8 mouse cellular contexts compared by ENCODE assay signal in the genomic region with DNA sequence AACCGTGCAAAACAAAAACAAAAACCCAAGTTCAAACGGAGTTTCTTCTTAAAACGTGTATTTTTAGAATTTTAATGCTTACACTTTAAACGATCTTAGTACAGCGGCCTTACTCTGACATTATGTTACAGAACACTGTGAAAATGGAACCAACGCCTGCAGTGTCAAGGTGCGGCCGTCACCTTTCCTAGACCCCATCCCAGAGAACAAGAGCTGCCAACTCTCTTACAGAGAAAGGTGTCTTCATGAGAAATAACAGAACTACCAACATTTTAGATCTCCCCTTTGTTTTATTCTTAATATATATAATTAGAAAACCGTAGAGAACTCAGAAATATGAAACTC. TPM values are rescaled to one million over a fixed set of nuclear protein-coding genes. Genes with fewer than 3 reads are reported as not detected.
DNase-seq lines count a peak whose midpoint lies in the region; ATAC-seq and TF ChIP-seq lines count a peak whose summit lies in the region.

No protein-coding gene starts in this region.

- peak overlapping the region; percentile 4; the same call in 1 of the 2 replicates for H3K9ac ChIP-seq in hindbrain, embryonic 15.5 days
- H3K9ac ChIP-seq in midbrain, embryonic 12.5 days (replicated peaks): peak overlapping the region; percentile 68; the same call in 1 of the 2 replicates

- peak; percentile 51; the same call in 1 of the 2 replicates for ATAC-seq in hindbrain, embryonic 15.5 days (ENCODE audit: low FRiP score, low read depth)
- ATAC-seq in midbrain, embryonic 12.5 days (ENCODE audit: low FRiP score, low read depth): peak; percentile 51; the same call in 1 of the 2 replicates

- no peak for TF ChIP-seq CTCF in kidney, adult 2 months (conservative IDR thresholded peaks at IDR 0.05; ENCODE audit: insufficient read depth, insufficient read length, low read depth, low read length)

- no peak for TF ChIP-seq POLR2A in kidney, adult 2 months (IDR thresholded peaks at IDR 0.05; ENCODE audit: low read depth, low read length)

- no peaks in the 10 kb centered on the region for H3K36me3 ChIP-seq in kidney, adult 2 months (ENCODE audit: control insufficient read depth, insufficient read depth, low read length)
- peaks cover 52% of the 10 kb centered on the region for H3K36me3 ChIP-seq in hindbrain, embryonic 15.5 days
- H3K36me3 ChIP-seq in midbrain, embryonic 12.5 days: peaks cover 66% of the 10 kb centered on the region

- peaks cover 4% of the 10 kb centered on the region; the same call in 1 of the 2 replicates for H3K4me1 ChIP-seq in kidney, adult 2 months (ENCODE audit: control insufficient read depth, insufficient read depth, low read length)
- H3K4me1 ChIP-seq in brown adipose tissue, adult 24 weeks (ENCODE audit: control insufficient read depth, insufficient read depth, insufficient read length, low read length): 0 out of 2 replicates have a peak, but pooled peaks cover 2% of the 10 kb centered on the region
- peaks cover 14% of the 10 kb centered on the region for H3K4me1 ChIP-seq in hindbrain, embryonic 15.5 days (replicated peaks)
- H3K4me1 ChIP-seq in midbrain, embryonic 12.5 days: peaks cover 15% of the 10 kb centered on the region

- no peaks in the 10 kb centered on the region for H3K9me3 ChIP-seq in hindbrain, embryonic 15.5 days
- no peaks in the 10 kb centered on the region for H3K9me3 ChIP-seq in midbrain, embryonic 12.5 days

- H3K27ac ChIP-seq in kidney, adult 2 months (ENCODE audit: insufficient read depth, low read depth, low read length): peak overlapping the region; percentile 41; the same call in 1 of the 2 replicates
- peak overlapping the region; percentile 44 for H3K27ac ChIP-seq in brown adipose tissue, adult 24 weeks (replicated peaks; ENCODE audit: low read depth, low read length)
- peak overlapping the region; percentile 78 for H3K27ac ChIP-seq in hindbrain, embryonic 15.5 days (replicated peaks)
- H3K27ac ChIP-seq in midbrain, embryonic 12.5 days (replicated peaks): peak overlapping the region; percentile 63

- no peaks in the 10 kb centered on the region for H3K27me3 ChIP-seq in kidney, adult 2 months (replicated peaks; ENCODE audit: control insufficient read depth, insufficient read depth, low read length)
- H3K27me3 ChIP-seq in hindbrain, embryonic 15.5 days: no peaks in the 10 kb centered on the region
- H3K27me3 ChIP-seq in midbrain, embryonic 12.5 days: no peaks in the 10 kb centered on the region

- DNase-seq in kidney, adult 2 months: no peak
- DNase-seq in kidney, adult 18-20 months: no peak
- no peak for DNase-seq in thymus, adult 18-20 months
- DNase-seq in gastrocnemius, postnatal 10 days: no peak
- DNase-seq in ovary, postnatal 36 days (ENCODE audit: low spot score): no peak

- 7% methylated on average over 9 of the region's 9 CpGs for WGBS in kidney, adult 2 months
- 26% methylated on average over 9 of the region's 9 CpGs for WGBS in hindbrain, embryonic 15.5 days
- WGBS in midbrain, embryonic 12.5 days: 22% methylated on average over 9 of the region's 9 CpGs

- peak overlapping the region; percentile 91 for H3K4me2 ChIP-seq in hindbrain, embryonic 15.5 days
- peak overlapping the region; percentile 99 for H3K4me2 ChIP-seq in midbrain, embryonic 12.5 days (replicated peaks)

- H3K4me3 ChIP-seq in kidney, adult 2 months (ENCODE audit: insufficient read depth, low read depth, low read length): peak overlapping the region; percentile 37
- peak overlapping the region; percentile 54 for H3K4me3 ChIP-seq in brown adipose tissue, adult 24 weeks (ENCODE audit: insufficient read depth, low read depth, low read length)
- peak overlapping the region; percentile 57 for H3K4me3 ChIP-seq in hindbrain, embryonic 15.5 days
- H3K4me3 ChIP-seq in midbrain, embryonic 12.5 days: peak overlapping the region; percentile 79

RNA-seq across cellular contexts. Expression of gene Pwp2, which starts 0.4 kb away (rescaled TPM):
- 7.9 and 8.2 TPM in 2 replicates for polyA plus RNA-seq in kidney, adult 2 months (2012; rRNA removed)
- 3.3 and 4.3 TPM in 2 replicates for polyA plus RNA-seq in brown adipose tissue, adult 24 weeks (2012; ENCODE audit: insufficient read depth, insufficient read length, missing spikeins)
- 16.6 and 16.8 TPM in 2 replicates for polyA plus RNA-seq in hindbrain, embryonic 15.5 days (2015; fragmentation: Nextera tagmentation; extraction: Ambion mirVana)
- polyA plus RNA-seq in midbrain, embryonic 12.5 days (2016; fragmentation: Nextera tagmentation; extraction: Ambion mirVana): 22.5 and 25.5 TPM in 2 replicates
- total RNA-seq in gastrocnemius, postnatal 10 days (2021): 1 to 10 TPM; 8.6 to 8.8 TPM

RNA-seq across cellular contexts. Expression of gene D10Jhu81e, which starts 15.8 kb away (rescaled TPM):
- polyA plus RNA-seq in kidney, adult 2 months (2012; rRNA removed): 283 and 352 TPM in 2 replicates
- 403 and 476 TPM in 2 replicates for polyA plus RNA-seq in brown adipose tissue, adult 24 weeks (2012; ENCODE audit: insufficient read depth, insufficient read length, missing spikeins)
- polyA plus RNA-seq in hindbrain, embryonic 15.5 days (2015; fragmentation: Nextera tagmentation; extraction: Ambion mirVana): 27.7 and 29.9 TPM in 2 replicates
- 21.8 and 24.1 TPM in 2 replicates for polyA plus RNA-seq in midbrain, embryonic 12.5 days (2016; fragmentation: Nextera tagmentation; extraction: Ambion mirVana)
- total RNA-seq in gastrocnemius, postnatal 10 days (2021): 100 to 1,000 TPM; 119 to 143 TPM

RNA-seq across cellular contexts. Expression of gene Trappc10, which starts 59.1 kb away (rescaled TPM):
- 45.0 and 57.5 TPM in 2 replicates for polyA plus RNA-seq in kidney, adult 2 months (2012; rRNA removed)
- polyA plus RNA-seq in brown adipose tissue, adult 24 weeks (2012; ENCODE audit: insufficient read depth, insufficient read length, missing spikeins): 22.4 and 23.1 TPM in 2 replicates
- 27.5 and 29.4 TPM in 2 replicates for polyA plus RNA-seq in hindbrain, embryonic 15.5 days (2015; fragmentation: Nextera tagmentation; extraction: Ambion mirVana)
- polyA plus RNA-seq in midbrain, embryonic 12.5 days (2016; fragmentation: Nextera tagmentation; extraction: Ambion mirVana): 21.7 and 26.2 TPM in 2 replicates
- total RNA-seq in gastrocnemius, postnatal 10 days (2021): 10 to 100 TPM; 35.2 to 37.9 TPM
